Mouse (Mus musculus): ENCODE measurements at regions not wholly inside any gene's neighbourhood (a gene's known extent, or its start where the extent isn't known, plus 50 kb on each side); places are given as distances from the start of the nearest gene placed in this dataset.

- no peaks in the 10 kb centered on the region for H3K27me3 ChIP-seq (ENCODE audit: insufficient read depth, low read length)
- WGBS = 12% methylated on average over 14 of the region's 14 CpGs
- no peaks in the 10 kb centered on the region for H3K36me3 ChIP-seq (ENCODE audit: insufficient read depth, low read length)
- DNase-seq (ENCODE audit: low spot score) (no peak), ATAC-seq (ENCODE audit: low FRiP score) (no peak)
- H3K9me3 ChIP-seq (ENCODE audit: low read length) = no peaks in the 10 kb centered on the region
- TF ChIP-seq CTCF (IDR thresholded peaks at IDR 0.05) = no peak
- H3K4me1 ChIP-seq (ENCODE audit: insufficient read depth, low read length) = peaks cover 7% of the 10 kb centered on the region; the same call in 1 of the 2 replicates
- peak overlapping the region; percentile 76 for H3K4me3 ChIP-seq (ENCODE audit: low read depth, low read length)
- peak overlapping the region; percentile 65 for H3K27ac ChIP-seq (ENCODE audit: low read depth, low read length)
- H3K9ac ChIP-seq (replicated peaks; ENCODE audit: low read length, poor library complexity, severe bottlenecking) = peak overlapping the region; percentile 89; the same call in 1 of the 2 replicates
- peak overlapping the region; percentile 93 for H3K4me2 ChIP-seq (ENCODE audit: low read depth, low read length, poor library complexity, severe bottlenecking)
Measured at GRCm38 (mm10) chr1:34749161-34750040, 93.5 kb downstream of the Fam168b start.

- Histone ChIP-seq H3K27me3 (ENCODE audit: insufficient read depth, low read length) (no peaks in the 10 kb centered on the region), H3K9me3 (ENCODE audit: low read length) (no peaks in the 10 kb centered on the region), H3K4me1 (ENCODE audit: insufficient read depth, low read length) (peaks cover 7% of the 10 kb centered on the region; the same call in 1 of the 2 replicates), H3K4me3 (ENCODE audit: low read depth, low read length) (peak overlapping the region; percentile 76), H3K4me2 (ENCODE audit: low read depth, low read length, poor library complexity, severe bottlenecking) (peak overlapping the region; percentile 93), H3K27ac (ENCODE audit: low read depth, low read length) (peak overlapping the region; percentile 65), H3K9ac (replicated peaks; ENCODE audit: low read length, poor library complexity, severe bottlenecking) (peak overlapping the region; percentile 89), H3K36me3 (ENCODE audit: insufficient read depth, low read length) (no peaks in the 10 kb centered on the region)
- peak; percentile 53 for DNase-seq (ENCODE audit: low spot score)
- WGBS = 1% methylated on average over 74 of the region's 108 CpGs
- peak; percentile 84 for ATAC-seq (ENCODE audit: low FRiP score)
- no peak for TF ChIP-seq CTCF (IDR thresholded peaks at IDR 0.05)
Measured at GRCm38 (mm10) chr1:34750061-34751054, 92.5 kb downstream of the Fam168b start.

- peak; percentile 37 for TF ChIP-seq CTCF (IDR thresholded peaks at IDR 0.05)
- H3K27ac ChIP-seq (ENCODE audit: low read depth, low read length) = peak overlapping the region; percentile 65; the same call in 1 of the 2 replicates
- H3K4me1 ChIP-seq (ENCODE audit: insufficient read depth, low read length) = peaks cover 7% of the 10 kb centered on the region; the same call in 1 of the 2 replicates
- H3K9ac ChIP-seq (replicated peaks; ENCODE audit: low read length, poor library complexity, severe bottlenecking) = peak overlapping the region; percentile 89; the same call in 1 of the 2 replicates
- no peaks in the 10 kb centered on the region for H3K27me3 ChIP-seq (ENCODE audit: insufficient read depth, low read length)
- peak overlapping the region; percentile 76 for H3K4me3 ChIP-seq (ENCODE audit: low read depth, low read length)
- DNase-seq (ENCODE audit: low spot score) = no peak
- peak; percentile 8; the same call in 1 of the 2 replicates for ATAC-seq (ENCODE audit: low FRiP score)
- WGBS = 8% methylated on average over 5 of the region's 6 CpGs
- no peaks in the 10 kb centered on the region for H3K36me3 ChIP-seq (ENCODE audit: insufficient read depth, low read length)
- peak overlapping the region; percentile 93 for H3K4me2 ChIP-seq (ENCODE audit: low read depth, low read length, poor library complexity, severe bottlenecking)
- H3K9me3 ChIP-seq (ENCODE audit: low read length) = no peaks in the 10 kb centered on the region
Measured at GRCm38 (mm10) chr1:34751128-34751527, 91.7 kb downstream of the Fam168b start.

GRCm38 (mm10) chr1:34753581-34753980, 89.3 kb downstream of the Fam168b start:
- Histone ChIP-seq H3K4me2 (ENCODE audit: low read depth, low read length, poor library complexity, severe bottlenecking) (no peak overlapping the region), H3K27me3 (ENCODE audit: insufficient read depth, low read length) (no peaks in the 10 kb centered on the region), H3K27ac (ENCODE audit: low read depth, low read length) (no peak overlapping the region; the same call in 1 of the 2 replicates), H3K4me1 (ENCODE audit: insufficient read depth, low read length) (peaks cover 7% of the 10 kb centered on the region; the same call in 1 of the 2 replicates), H3K4me3 (ENCODE audit: low read depth, low read length) (no peak overlapping the region), H3K36me3 (ENCODE audit: insufficient read depth, low read length) (no peaks in the 10 kb centered on the region), H3K9ac (replicated peaks; ENCODE audit: low read length, poor library complexity, severe bottlenecking) (no peak overlapping the region), H3K9me3 (ENCODE audit: low read length) (no peaks in the 10 kb centered on the region)
- DNase-seq (ENCODE audit: low spot score) = no peak
- WGBS = 54% methylated on average over 5 of the region's 5 CpGs
- ATAC-seq (ENCODE audit: low FRiP score) = no peak
- TF ChIP-seq CTCF (IDR thresholded peaks at IDR 0.05) = no peak

- H3K9me3 ChIP-seq (ENCODE audit: low read length) = no peaks in the 10 kb centered on the region
- H3K9ac ChIP-seq (replicated peaks; ENCODE audit: low read length, poor library complexity, severe bottlenecking) = no peak overlapping the region
- no peaks in the 10 kb centered on the region for H3K36me3 ChIP-seq (ENCODE audit: insufficient read depth, low read length)
- 78% methylated on average over 4 of the region's 4 CpGs for WGBS
- DNase-seq (ENCODE audit: low spot score) (no peak), ATAC-seq (ENCODE audit: low FRiP score) (no peak)
- no peaks in the 10 kb centered on the region for H3K27me3 ChIP-seq (ENCODE audit: insufficient read depth, low read length)
- H3K4me3 ChIP-seq (ENCODE audit: low read depth, low read length) = no peak overlapping the region
- TF ChIP-seq CTCF (IDR thresholded peaks at IDR 0.05) = no peak
- no peak overlapping the region for H3K4me2 ChIP-seq (ENCODE audit: low read depth, low read length, poor library complexity, severe bottlenecking)
- no peak overlapping the region for H3K27ac ChIP-seq (ENCODE audit: low read depth, low read length)
- H3K4me1 ChIP-seq (ENCODE audit: insufficient read depth, low read length) = no peaks in the 10 kb centered on the region
Measured at GRCm38 (mm10) chr1:34760547-34760946, 82.3 kb downstream of the Fam168b start.

All from midbrain, postnatal 0 days (tissue).